Mouse (Mus musculus) embryonic facial prominence, embryonic 11.5 days (tissue): Measurements from ENCODE around the gene Orm3. TPM values are rescaled to one million over a fixed set of nuclear protein-coding genes. Genes with fewer than 3 reads are reported as not detected.
A peak's percentile ranks its signal among the peaks of the same experiment; 100 is the strongest.

Experiments
- ATAC-seq: fragments of 200-750 bp; cut with Nextera tagmentation; replicated peaks from 2 replicates; pipeline ENCODE4 v1.8.0; 2017; ENCODE audit warnings: low read depth; ENCODE audit not compliant: insufficient number of reproducible peaks, low FRiP score, low TSS enrichment
- DNase-seq: peaks from one replicate; pipeline ENCODE4 v3.0.0-alpha.2; 2015; ENCODE audit warnings: low spot score
- H3K27ac ChIP-seq: fragments of 300-500 bp; sonication (generic); replicated peaks from 2 replicates; pipeline ENCODE4 v1.5.1; 2014; ENCODE audit warnings: mild to moderate bottlenecking, low read depth, low read length, control low read depth
- H3K27me3 ChIP-seq: fragments of 300-500 bp; sonication (generic); 2 replicates; pipeline ENCODE4 v1.6.1; 2014; ENCODE audit warnings: mild to moderate bottlenecking, low read length, moderate library complexity, mixed read lengths; ENCODE audit not compliant: control insufficient read depth, insufficient read depth
- H3K36me3 ChIP-seq: fragments of 300-500 bp; sonication (generic); replicated peaks from 2 replicates; pipeline ENCODE4 v1.6.1; 2014; ENCODE audit warnings: low read depth, mild to moderate bottlenecking, low read length, moderate library complexity, mixed read lengths; ENCODE audit not compliant: control insufficient read depth, insufficient read depth
- H3K4me1 ChIP-seq: fragments of 300-500 bp; sonication (generic); 2 replicates; pipeline ENCODE4 v1.6.1; 2014; ENCODE audit warnings: low read length, mixed read lengths; ENCODE audit not compliant: control insufficient read depth, insufficient read depth
- H3K4me2 ChIP-seq: fragments of 300-500 bp; sonication (generic); 2 replicates; pipeline ENCODE4 v1.6.1; 2014; ENCODE audit warnings: low read depth, mild to moderate bottlenecking, control low read depth, low read length, moderate library complexity
- H3K4me3 ChIP-seq: fragments of 300-500 bp; sonication (generic); 2 replicates; pipeline ENCODE4 v1.5.1; 2014; ENCODE audit warnings: low read depth, low read length, control low read depth
- H3K9ac ChIP-seq: fragments of 300-500 bp; sonication (generic); replicated peaks from 2 replicates; pipeline ENCODE4 v1.6.1; 2014; ENCODE audit warnings: mild to moderate bottlenecking, control low read depth, low read length
- H3K9me3 ChIP-seq: fragments of 300-500 bp; sonication (generic); replicated peaks from 2 replicates; pipeline ENCODE4 v1.6.1; 2016; ENCODE audit warnings: mild to moderate bottlenecking, low read length, inconsistent platforms, mixed read lengths; ENCODE audit not compliant: control insufficient read depth
- WGBS: fragments of 180-500 bp; shearing (Covaris S2); extraction: QIAGEN DNeasy Blood & Tissue Kit; methylation state at CpG from one replicate; pipeline ENCODE4 v1.1.7; 2014; 5-methylcytosine and 5-hydroxymethylcytosine counted together
- polyA plus RNA-seq: library from polyadenylated mRNA; unstranded; fragments of >200 nt; fragmentation: Nextera tagmentation; extraction: Ambion mirVana; gene quantifications from 2 replicates; pipeline ENCODE4 v1.2.1, GENCODE M21; 2014

Gene Orm3
- polyA plus RNA-seq, 1 experiment from 2014 or later = not detected

DNA sequence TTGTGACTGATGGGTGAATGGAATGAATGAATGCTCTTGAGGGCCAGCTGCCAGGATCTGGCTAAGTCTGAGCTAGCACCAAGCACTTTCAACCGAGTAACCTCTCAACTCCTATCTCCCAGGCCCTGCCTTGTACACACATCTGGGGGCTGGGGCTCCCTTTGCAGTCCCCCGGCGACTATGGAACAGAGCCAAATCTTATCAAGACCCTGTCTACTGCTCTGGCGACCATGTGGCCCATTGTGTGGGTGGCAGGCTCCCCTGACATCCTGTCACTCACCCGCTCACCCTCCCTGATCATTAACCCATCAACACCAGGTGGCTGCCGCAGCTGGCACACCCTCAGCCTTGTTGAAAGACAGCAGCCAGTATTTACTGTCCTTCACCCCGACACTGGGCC, 49.1 kb downstream of the Orm3 start:
- ATAC-seq (no peak), DNase-seq (no peak)
- Histone ChIP-seq H3K4me2 (no peak overlapping the region), H3K4me3 (no peak overlapping the region), H3K9ac (no peak overlapping the region), H3K4me1 (peaks cover 14% of the 10 kb centered on the region), H3K27ac (no peak overlapping the region), H3K9me3 (no peaks in the 10 kb centered on the region), H3K36me3 (no peaks in the 10 kb centered on the region), H3K27me3 (no peaks in the 10 kb centered on the region)
- WGBS = 40% methylated on average over 7 of the region's 7 CpGs

- ATAC-seq = no peak
- no peak for DNase-seq
- Histone ChIP-seq H3K27me3 (no peaks in the 10 kb centered on the region), H3K4me3 (no peak overlapping the region), H3K27ac (no peak overlapping the region), H3K36me3 (no peaks in the 10 kb centered on the region), H3K4me1 (peaks cover 14% of the 10 kb centered on the region), H3K9ac (no peak overlapping the region), H3K4me2 (no peak overlapping the region), H3K9me3 (no peaks in the 10 kb centered on the region)
- 60% methylated on average over 4 of the region's 4 CpGs for WGBS
These were observed 49.7 kb downstream of the Orm3 start for GRCm38 (mm10) chr4:63405683-63406082.

GRCm38 (mm10) chr4:63408247-63408646, 52.3 kb downstream of the Orm3 start:
- no peak overlapping the region for H3K27ac ChIP-seq

GRCm38 (mm10) chr4:63408649-63409048, 52.7 kb downstream of the Orm3 start:
- DNase-seq = peak; percentile 72
- H3K27me3 ChIP-seq = no peaks in the 10 kb centered on the region
- no peak overlapping the region for H3K4me3 ChIP-seq
- H3K4me2 ChIP-seq = peak overlapping the region; percentile 11; the same call in 1 of the 2 replicates
- H3K9ac ChIP-seq = no peak overlapping the region; the same call in 1 of the 2 replicates
- H3K27ac ChIP-seq = no peak overlapping the region
- ATAC-seq = peak; percentile 51; the same call in 1 of the 2 replicates
- WGBS = 6% methylated on average over 8 of the region's 8 CpGs
- no peaks in the 10 kb centered on the region for H3K36me3 ChIP-seq
- peaks cover 8% of the 10 kb centered on the region; the same call in 1 of the 2 replicates for H3K4me1 ChIP-seq
- no peaks in the 10 kb centered on the region for H3K9me3 ChIP-seq

More at GRCm38 (mm10) chr4:63408247-63408646, 52.3 kb downstream of the Orm3 start:
- 63% methylated on average over 7 of the region's 7 CpGs for WGBS
- H3K27me3 ChIP-seq = no peaks in the 10 kb centered on the region
- no peaks in the 10 kb centered on the region for H3K9me3 ChIP-seq
- ATAC-seq = no peak
- no peaks in the 10 kb centered on the region for H3K36me3 ChIP-seq
- no peak overlapping the region for H3K4me3 ChIP-seq
- no peak for DNase-seq
- no peak overlapping the region; the same call in 1 of the 2 replicates for H3K9ac ChIP-seq
- H3K4me2 ChIP-seq = peak overlapping the region; percentile 11; the same call in 1 of the 2 replicates
- H3K4me1 ChIP-seq = peaks cover 8% of the 10 kb centered on the region; the same call in 1 of the 2 replicates

Other genes starting within 250 kb of the Orm3 start
- gene Ambp, start 201.4 kb upstream of the Orm3 start, polyA plus RNA-seq = 0.39 and 0.55 TPM in 2 replicates
- not detected in 2 replicates for gene Kif12, start 184.0 kb upstream of the Orm3 start, polyA plus RNA-seq
- gene Col27a1, start 142.2 kb upstream of the Orm3 start, polyA plus RNA-seq = 4.5 and 4.9 TPM in 2 replicates
- not detected in 2 replicates for gene Orm1, start 11.6 kb upstream of the Orm3 start, polyA plus RNA-seq
- not detected in 2 replicates for gene Orm2, start 6.3 kb downstream of the Orm3 start, polyA plus RNA-seq
- 5.2 and 6.2 TPM in 2 replicates for gene Akna, start 47.2 kb downstream of the Orm3 start, polyA plus RNA-seq
- 3.8 and 4.6 TPM in 2 replicates for gene Whrn, start 139.8 kb downstream of the Orm3 start, polyA plus RNA-seq
- gene Atp6v1g1, start 188.6 kb downstream of the Orm3 start, polyA plus RNA-seq = 353 and 362 TPM in 2 replicates
- 7.5 and 7.8 TPM in 2 replicates for gene Tmem268, start 202.6 kb downstream of the Orm3 start, polyA plus RNA-seq
- not detected in 2 replicates for gene Gm11213, start 249.1 kb downstream of the Orm3 start, polyA plus RNA-seq